Mouse (Mus musculus): Measurements from ENCODE around the gene Olfr522. TPM values are rescaled to one million over a fixed set of nuclear protein-coding genes. Genes with fewer than 3 reads are reported as not detected.

The Olfr522 gene
- polyA plus RNA-seq, 1 experiment from 2014 or later, result not detected

DNA sequence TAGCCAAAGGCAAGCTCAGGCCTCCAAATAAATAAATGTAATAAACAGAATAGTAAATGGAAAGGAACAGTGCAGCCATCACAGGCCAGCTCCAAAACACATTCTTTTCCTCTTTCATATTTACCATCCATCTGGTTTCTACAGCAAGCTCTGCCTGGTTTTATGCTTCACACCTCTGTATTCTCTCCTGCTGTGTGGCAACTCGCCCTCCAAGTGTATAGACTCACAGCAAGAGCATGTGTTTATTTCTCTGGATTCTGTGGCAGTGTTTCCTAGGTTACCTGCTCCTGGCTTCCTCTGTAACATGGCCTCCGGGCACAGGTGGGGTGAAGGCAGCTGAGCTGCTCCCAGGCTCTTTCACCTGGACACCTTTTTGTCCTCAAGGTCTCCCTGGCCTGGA, 27.9 kb upstream of the Olfr522 start:
- no peak overlapping the region for H3K4me2 ChIP-seq (ENCODE audit: low read length)
- no peaks in the 10 kb centered on the region for H3K36me3 ChIP-seq (ENCODE audit: control insufficient read depth, insufficient read depth, low read length)
- H3K4me1 ChIP-seq (ENCODE audit: control insufficient read depth, insufficient read depth, low read depth, low read length), result no peaks in the 10 kb centered on the region
- H3K9ac ChIP-seq (ENCODE audit: low read depth, low read length), result no peak overlapping the region
- no peaks in the 10 kb centered on the region for H3K9me3 ChIP-seq (ENCODE audit: control insufficient read depth, low read length)
- no peak for ATAC-seq
- H3K27ac ChIP-seq (ENCODE audit: low read depth, low read length), result no peak overlapping the region
- H3K4me3 ChIP-seq (ENCODE audit: low read length), result no peak overlapping the region
- 71% methylated on average over 2 of the region's 2 CpGs for WGBS
- no peaks in the 10 kb centered on the region for H3K27me3 ChIP-seq (replicated peaks; ENCODE audit: control insufficient read depth, insufficient read depth, low read length)

DNA sequence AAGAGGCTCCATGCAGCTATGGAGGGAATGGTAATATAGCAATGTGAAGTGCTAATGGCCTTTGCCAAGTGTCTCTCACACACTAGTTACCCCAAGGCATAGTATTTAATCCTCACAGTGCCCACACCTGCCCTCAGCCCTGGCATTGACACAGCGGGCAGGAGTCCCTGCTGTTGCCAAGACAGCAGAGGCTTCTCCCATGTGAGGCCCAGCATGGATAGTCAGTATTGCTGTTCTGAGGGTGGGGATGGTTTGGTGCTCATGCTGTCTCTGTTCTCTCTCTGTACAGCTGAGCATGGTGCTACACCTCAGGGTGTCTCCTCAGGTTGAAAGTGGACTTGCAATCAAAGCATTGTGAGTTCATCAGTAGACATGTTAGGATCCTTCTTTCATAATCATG, 25.9 kb upstream of the Olfr522 start:
- H3K9ac ChIP-seq (ENCODE audit: low read depth, low read length), result no peak overlapping the region
- H3K9me3 ChIP-seq (ENCODE audit: control insufficient read depth, low read length), result no peaks in the 10 kb centered on the region
- H3K4me2 ChIP-seq (ENCODE audit: low read length), result no peak overlapping the region
- no peaks in the 10 kb centered on the region for H3K27me3 ChIP-seq (replicated peaks; ENCODE audit: control insufficient read depth, insufficient read depth, low read length)
- ATAC-seq, result no peak
- no peaks in the 10 kb centered on the region for H3K4me1 ChIP-seq (ENCODE audit: control insufficient read depth, insufficient read depth, low read depth, low read length)
- WGBS, result 82% methylated on average over 1 of the region's 1 CpGs
- H3K27ac ChIP-seq (ENCODE audit: low read depth, low read length), result no peak overlapping the region
- no peak overlapping the region for H3K4me3 ChIP-seq (ENCODE audit: low read length)
- H3K36me3 ChIP-seq (ENCODE audit: control insufficient read depth, insufficient read depth, low read length), result no peaks in the 10 kb centered on the region

DNA sequence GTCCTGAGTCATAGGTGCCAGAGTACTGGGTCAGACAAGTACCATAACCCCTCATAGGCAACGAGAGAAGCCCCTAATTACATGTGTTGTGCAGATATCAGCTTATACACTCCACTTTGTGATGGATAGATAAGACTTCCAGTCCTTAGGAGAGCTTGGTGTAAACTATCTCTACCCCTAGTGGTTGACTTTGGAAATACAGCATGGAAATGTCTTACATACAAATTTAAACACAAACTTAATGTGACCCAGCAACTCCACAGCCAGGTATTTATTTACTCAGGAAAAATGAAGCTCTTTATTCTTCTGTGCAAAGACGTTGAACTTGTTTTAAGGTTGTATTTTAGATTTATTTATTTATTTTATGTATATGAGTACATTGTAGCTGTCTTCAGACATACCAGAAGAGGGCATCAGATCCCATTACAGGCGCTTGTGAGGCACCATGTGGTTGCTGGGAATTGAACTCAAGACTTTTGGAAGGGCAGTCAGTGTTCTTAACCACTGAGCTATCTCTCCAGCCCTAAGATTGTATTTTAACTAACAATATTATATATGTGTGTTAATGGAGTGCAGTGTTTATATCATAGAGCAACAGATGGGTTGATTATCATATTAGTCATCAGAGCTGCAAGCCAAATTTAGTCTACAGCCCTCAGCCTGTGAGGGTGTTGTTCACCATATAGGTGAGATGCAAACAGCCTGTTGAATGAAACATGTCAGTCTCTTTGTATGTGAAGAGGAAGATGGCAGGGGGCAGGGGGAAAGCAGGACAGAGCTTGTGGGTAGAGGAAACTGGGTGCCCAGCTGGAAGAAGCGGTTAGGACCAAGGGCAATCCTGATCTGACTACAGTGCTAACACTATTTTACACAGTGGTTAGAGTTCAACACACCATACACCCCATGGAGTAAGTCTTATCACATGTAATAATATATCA, 24.1 kb upstream of the Olfr522 start:
- no peak for ATAC-seq
- no peaks in the 10 kb centered on the region for H3K27me3 ChIP-seq (replicated peaks; ENCODE audit: control insufficient read depth, insufficient read depth, low read length)

DNA sequence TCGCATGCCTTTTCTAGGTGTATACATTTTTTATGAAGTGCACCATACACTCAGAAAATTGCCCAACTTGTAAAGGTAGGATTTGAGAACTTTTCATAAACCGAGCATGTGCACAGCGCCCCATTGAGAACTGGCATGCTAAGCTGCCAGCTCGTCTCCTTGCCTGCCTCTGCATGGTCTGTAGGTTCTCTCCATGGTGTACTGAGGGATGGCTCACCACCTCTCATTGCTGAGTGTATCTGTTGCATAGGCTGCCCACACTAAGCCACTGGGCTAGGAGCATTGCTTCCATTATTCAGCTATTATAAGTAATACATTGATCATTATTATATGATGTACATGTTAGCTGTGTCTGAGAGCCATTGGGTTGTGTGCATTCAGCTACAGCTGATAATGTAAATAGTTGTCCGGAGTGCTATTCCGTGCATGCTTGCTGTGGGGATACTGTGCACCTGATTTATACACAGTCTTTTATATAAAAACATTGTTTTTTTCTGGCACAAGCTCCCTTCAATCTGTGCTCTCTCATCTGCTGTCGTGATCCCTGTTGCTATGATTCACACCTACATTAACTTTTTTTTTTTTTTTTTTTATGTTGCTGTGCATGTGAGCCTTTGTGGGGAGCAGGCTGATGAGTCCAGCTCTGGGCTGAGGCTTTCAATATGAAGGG, 23.3 kb upstream of the Olfr522 start:
- H3K36me3 ChIP-seq (ENCODE audit: control insufficient read depth, insufficient read depth, low read length), result no peaks in the 10 kb centered on the region

More for the DNA sequence above, 24.1 kb upstream of the Olfr522 start:
- Histone ChIP-seq H3K27ac (ENCODE audit: low read depth, low read length) (no peak overlapping the region), H3K9me3 (ENCODE audit: control insufficient read depth, low read length) (no peaks in the 10 kb centered on the region), H3K4me2 (ENCODE audit: low read length) (no peak overlapping the region), H3K4me3 (ENCODE audit: low read length) (no peak overlapping the region), H3K9ac (ENCODE audit: low read depth, low read length) (no peak overlapping the region), H3K36me3 (ENCODE audit: control insufficient read depth, insufficient read depth, low read length) (no peaks in the 10 kb centered on the region), H3K4me1 (ENCODE audit: control insufficient read depth, insufficient read depth, low read depth, low read length) (no peaks in the 10 kb centered on the region)
- WGBS, result 70% methylated on average over 4 of the region's 4 CpGs

DNA sequence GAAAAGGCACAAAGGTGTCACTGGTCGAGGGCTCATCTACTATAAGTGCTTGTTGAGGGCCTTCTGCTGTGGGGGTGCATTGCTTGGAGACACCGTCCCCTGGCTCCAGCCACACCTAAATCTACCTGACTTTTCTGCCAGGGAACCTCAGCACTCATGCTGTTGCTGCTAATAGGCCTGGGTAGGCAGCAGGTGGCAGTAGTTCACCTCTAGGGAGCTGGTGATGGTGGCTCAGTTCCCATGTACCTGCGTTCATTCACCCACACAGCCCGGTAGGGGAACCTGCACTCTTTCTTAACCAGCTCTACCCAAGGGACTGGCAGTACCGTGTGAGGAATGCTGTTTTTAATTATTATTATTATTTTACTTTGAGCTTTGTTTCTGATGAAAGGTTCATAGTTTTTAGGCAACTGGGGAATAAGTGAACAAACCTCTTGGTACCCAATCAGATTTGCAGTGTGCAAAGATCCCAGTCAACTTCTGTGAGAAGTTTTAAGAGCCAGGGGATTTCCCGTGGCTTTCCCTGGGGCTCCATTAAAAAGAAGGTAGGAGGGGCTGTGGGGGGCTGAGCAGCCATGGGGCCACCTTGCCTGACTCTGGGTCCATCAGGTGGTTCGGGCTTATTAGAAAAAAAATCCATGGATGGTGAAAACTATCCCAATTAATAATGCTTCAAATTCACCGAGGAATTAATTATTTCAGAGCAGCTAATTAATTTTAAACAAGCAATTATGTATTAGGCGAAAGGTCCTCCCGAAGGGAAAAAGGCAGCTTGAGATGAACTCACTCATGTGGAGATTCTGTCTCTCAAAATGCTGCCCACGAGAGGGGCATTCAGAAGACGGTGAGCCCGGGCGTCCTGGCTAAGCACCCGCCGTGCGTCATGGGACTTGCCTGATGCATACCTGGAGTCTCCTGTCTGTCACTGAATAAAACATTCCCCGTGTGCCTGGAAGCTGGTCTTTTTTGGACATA, 22.4 kb upstream of the Olfr522 start:
- no peaks in the 10 kb centered on the region for H3K36me3 ChIP-seq (ENCODE audit: control insufficient read depth, insufficient read depth, low read length)
- H3K9ac ChIP-seq (ENCODE audit: low read depth, low read length), result no peak overlapping the region
- H3K27me3 ChIP-seq (replicated peaks; ENCODE audit: control insufficient read depth, insufficient read depth, low read length), result no peaks in the 10 kb centered on the region
- no peaks in the 10 kb centered on the region for H3K4me1 ChIP-seq (ENCODE audit: control insufficient read depth, insufficient read depth, low read depth, low read length)
- H3K27ac ChIP-seq (ENCODE audit: low read depth, low read length), result no peak overlapping the region
- no peak for ATAC-seq
- H3K9me3 ChIP-seq (ENCODE audit: control insufficient read depth, low read length), result no peaks in the 10 kb centered on the region
- H3K4me2 ChIP-seq (ENCODE audit: low read length), result no peak overlapping the region
- WGBS, result 65% methylated on average over 18 of the region's 18 CpGs
- no peak overlapping the region for H3K4me3 ChIP-seq (ENCODE audit: low read length)

More for the DNA sequence above, 23.3 kb upstream of the Olfr522 start:
- Histone ChIP-seq H3K27ac (ENCODE audit: low read depth, low read length) (no peak overlapping the region), H3K27me3 (replicated peaks; ENCODE audit: control insufficient read depth, insufficient read depth, low read length) (no peaks in the 10 kb centered on the region), H3K4me3 (ENCODE audit: low read length) (no peak overlapping the region), H3K9me3 (ENCODE audit: control insufficient read depth, low read length) (no peaks in the 10 kb centered on the region), H3K9ac (ENCODE audit: low read depth, low read length) (no peak overlapping the region), H3K4me1 (ENCODE audit: control insufficient read depth, insufficient read depth, low read depth, low read length) (no peaks in the 10 kb centered on the region), H3K4me2 (ENCODE audit: low read length) (no peak overlapping the region)
- 77% methylated on average over 7 of the region's 7 CpGs for WGBS
- no peak for ATAC-seq

DNA sequence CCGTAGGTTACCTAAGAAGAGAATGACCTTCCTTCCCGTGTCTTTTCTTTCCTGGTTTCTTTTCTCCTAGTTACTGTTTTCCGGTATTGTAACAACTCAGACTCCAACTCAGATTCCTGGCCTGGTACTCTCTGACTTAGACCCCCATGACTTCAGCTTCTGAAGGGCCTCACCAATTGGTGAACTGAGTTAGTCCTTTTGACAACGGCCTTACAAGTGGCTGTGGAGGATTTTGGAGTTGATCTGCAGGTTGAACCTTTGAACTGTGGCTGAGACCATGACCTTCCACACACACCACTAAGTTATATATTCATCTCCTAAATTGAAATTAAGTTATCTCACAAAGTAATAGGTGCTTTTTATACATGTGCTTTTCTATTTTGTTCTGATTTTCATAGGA, 19.6 kb upstream of the Olfr522 start:
- Histone ChIP-seq H3K36me3 (ENCODE audit: control insufficient read depth, insufficient read depth, low read length) (no peaks in the 10 kb centered on the region), H3K9ac (ENCODE audit: low read depth, low read length) (no peak overlapping the region), H3K4me1 (ENCODE audit: control insufficient read depth, insufficient read depth, low read depth, low read length) (no peaks in the 10 kb centered on the region), H3K27ac (ENCODE audit: low read depth, low read length) (no peak overlapping the region), H3K4me3 (ENCODE audit: low read length) (no peak overlapping the region), H3K9me3 (ENCODE audit: control insufficient read depth, low read length) (no peaks in the 10 kb centered on the region), H3K4me2 (ENCODE audit: low read length) (no peak overlapping the region), H3K27me3 (replicated peaks; ENCODE audit: control insufficient read depth, insufficient read depth, low read length) (no peaks in the 10 kb centered on the region)
- 93% methylated on average over 4 of the region's 4 CpGs for WGBS
- no peak for ATAC-seq

DNA sequence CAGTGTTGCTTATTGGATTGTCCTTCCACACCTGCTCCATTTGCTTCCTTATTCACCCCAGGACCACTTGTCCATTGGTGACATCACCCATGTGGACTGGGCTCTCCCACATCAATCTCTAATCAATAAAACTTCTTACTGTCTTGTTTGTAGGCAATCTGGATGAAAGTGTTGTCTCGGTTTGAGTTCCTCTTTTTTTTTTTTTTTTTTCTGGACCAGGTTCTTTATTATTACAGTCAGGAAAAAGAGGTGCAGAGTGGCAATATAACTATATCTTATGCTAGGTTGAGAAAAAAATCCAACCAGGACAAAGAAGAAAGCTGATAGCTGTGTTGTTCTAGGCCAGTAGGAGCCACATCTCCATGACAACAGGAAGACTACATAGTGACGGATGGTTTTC, 16.1 kb upstream of the Olfr522 start:
- 88% methylated on average over 2 of the region's 2 CpGs for WGBS
- no peak overlapping the region for H3K9ac ChIP-seq (ENCODE audit: low read depth, low read length)
- H3K27me3 ChIP-seq (replicated peaks; ENCODE audit: control insufficient read depth, insufficient read depth, low read length), result no peaks in the 10 kb centered on the region
- no peaks in the 10 kb centered on the region for H3K4me1 ChIP-seq (ENCODE audit: control insufficient read depth, insufficient read depth, low read depth, low read length)
- no peak overlapping the region for H3K4me2 ChIP-seq (ENCODE audit: low read length)
- H3K9me3 ChIP-seq (ENCODE audit: control insufficient read depth, low read length), result no peaks in the 10 kb centered on the region
- no peaks in the 10 kb centered on the region for H3K36me3 ChIP-seq (ENCODE audit: control insufficient read depth, insufficient read depth, low read length)
- ATAC-seq, result no peak
- H3K4me3 ChIP-seq (ENCODE audit: low read length), result no peak overlapping the region
- H3K27ac ChIP-seq (ENCODE audit: low read depth, low read length), result no peak overlapping the region

DNA sequence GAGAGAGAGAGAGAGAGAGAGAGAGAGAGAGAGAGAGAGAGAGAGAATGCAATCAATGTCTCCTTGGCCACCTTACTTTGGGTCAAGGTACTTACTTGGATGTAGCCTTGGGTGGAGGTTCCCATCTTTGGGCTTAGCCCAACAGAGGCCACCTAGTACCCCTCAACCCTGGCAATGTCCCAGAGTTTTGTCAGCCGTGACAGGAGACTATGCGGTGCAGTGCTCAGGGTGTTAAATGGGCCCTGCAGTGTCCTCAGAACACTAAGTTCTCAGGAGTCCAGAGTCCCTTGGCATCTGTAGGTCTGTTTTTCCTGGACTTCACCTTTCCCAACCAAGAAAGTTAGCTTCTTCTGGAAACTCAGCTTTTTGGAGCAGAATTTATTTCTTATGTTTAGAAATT, 14.6 kb upstream of the Olfr522 start:
- Histone ChIP-seq H3K4me1 (ENCODE audit: control insufficient read depth, insufficient read depth, low read depth, low read length) (no peaks in the 10 kb centered on the region), H3K4me2 (ENCODE audit: low read length) (no peak overlapping the region), H3K9me3 (ENCODE audit: control insufficient read depth, low read length) (no peaks in the 10 kb centered on the region), H3K36me3 (ENCODE audit: control insufficient read depth, insufficient read depth, low read length) (no peaks in the 10 kb centered on the region), H3K4me3 (ENCODE audit: low read length) (no peak overlapping the region), H3K27ac (ENCODE audit: low read depth, low read length) (no peak overlapping the region), H3K27me3 (replicated peaks; ENCODE audit: control insufficient read depth, insufficient read depth, low read length) (no peaks in the 10 kb centered on the region), H3K9ac (ENCODE audit: low read depth, low read length) (no peak overlapping the region)
- no peak for ATAC-seq
- 80% methylated on average over 2 of the region's 2 CpGs for WGBS

Measured in hindbrain, embryonic 16.5 days (tissue).